Mouse (Mus musculus) layer of hippocampus, postnatal 25 days (tissue): ENCODE results near the gene Spry2. TPM values are rescaled to one million over a fixed set of nuclear protein-coding genes. Genes with fewer than 3 reads are reported as not detected.

ENCODE experiments used
- DNase-seq, 2 experiments: peaks; one replicate each; pipeline ENCODE4 v3.0.0; 2022; ENCODE audit warnings: mixed read lengths in 2 of 2, low spot score in 1 of 2; ENCODE audit errors: extremely low spot score in 1 of 2
- total RNA-seq, 2 experiments: library from RNA; stranded (reverse); gene quantifications; 2 replicates each; pipeline ENCODE4 v1.2.3; 2021

Gene Spry2
- total RNA-seq, 2 experiments from 2014 or later, result 66.5 to 78.6 TPM

DNA sequence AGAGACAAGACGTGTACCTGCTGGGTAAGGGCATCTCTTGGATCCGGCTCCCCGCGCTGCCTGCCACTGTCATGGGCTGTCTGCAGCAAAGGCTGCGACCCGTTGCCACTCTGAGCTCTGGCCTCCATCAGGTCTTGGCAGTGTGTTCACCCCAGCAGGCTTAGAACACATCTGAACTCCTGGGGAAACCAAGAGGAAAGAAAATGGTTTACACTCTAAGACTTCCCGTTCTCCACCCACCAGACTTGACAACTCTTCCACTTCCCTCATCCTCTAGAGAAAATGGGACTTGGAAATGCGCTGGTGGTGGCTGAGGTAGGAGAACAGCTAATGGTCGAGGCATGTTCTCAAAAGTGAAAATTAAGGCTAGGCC is 3.0 kb downstream of the Spry2 start:
- no peak for DNase-seq

DNA sequence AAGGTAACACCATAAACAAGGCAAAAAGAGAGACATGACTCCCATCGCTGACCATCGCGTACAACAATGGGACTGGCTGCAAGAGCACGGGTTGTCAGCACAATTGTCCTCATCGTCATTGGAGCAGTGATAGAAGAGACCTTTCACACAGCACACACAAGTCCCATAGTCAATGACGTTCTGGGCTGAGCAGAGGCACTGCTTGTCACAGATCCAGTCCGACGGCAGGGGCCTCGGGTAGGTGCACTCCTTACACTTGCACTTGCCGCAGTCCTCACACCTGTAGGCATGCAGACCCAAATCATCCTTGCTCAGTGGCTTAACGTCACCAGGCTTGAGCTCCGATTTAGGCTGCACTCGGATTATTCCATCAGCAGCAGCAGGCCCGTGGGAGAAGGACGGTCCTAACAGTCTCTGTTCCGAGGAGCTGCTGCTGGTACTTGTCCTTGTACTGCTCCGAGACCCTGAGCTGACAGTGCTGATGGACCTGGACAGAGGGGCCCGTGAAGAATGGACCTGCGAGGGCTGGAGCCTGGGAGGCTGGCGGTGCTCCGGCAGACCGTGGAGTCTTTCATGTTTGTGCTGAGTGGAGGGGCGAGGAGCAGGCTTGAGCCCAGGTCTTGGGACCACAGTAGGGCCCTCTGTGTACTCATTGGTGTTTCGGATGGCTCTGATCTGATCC is 3.5 kb downstream of the Spry2 start:
- DNase-seq, result peak; percentile 42 to 44

- DNase-seq, result no peak
Observed at GRCm38 (mm10) chr14:105890516-105891231, 5.9 kb downstream of the Spry2 start.

DNA sequence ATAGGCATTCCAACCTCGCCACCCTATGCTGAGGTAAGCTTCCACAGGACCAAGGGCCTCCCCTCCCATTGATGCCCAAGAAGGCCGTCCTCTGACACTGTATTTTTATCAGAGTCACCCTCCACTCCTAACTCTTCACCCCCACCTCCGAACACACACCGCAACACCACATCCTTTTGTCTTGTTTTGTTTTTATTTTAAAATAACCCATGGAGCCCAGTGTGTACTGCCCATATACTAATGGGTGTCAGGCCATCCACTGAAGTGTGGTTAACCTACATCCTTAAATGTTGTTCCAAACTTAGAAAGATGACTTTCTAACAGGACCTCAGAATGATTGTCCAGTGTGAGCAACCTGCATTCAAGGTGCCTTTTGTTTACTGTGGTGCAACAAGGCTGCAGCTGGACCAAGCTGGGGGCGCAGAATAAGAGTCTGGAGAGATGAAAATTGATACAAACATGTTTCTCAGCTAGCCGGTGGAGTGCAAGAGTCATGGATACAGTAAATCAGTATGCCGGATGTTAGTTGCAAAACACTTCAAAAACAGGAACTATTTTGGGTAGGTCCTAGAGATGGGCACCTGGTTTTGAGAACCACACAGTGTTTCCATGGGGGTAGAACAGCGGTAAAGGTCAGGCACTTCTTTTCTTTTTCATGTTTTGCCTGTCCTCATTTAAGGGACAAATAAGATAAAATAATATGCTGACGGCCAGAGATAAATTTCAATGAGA is 9.8 kb downstream of the Spry2 start:
- DNase-seq, result no peak

DNA sequence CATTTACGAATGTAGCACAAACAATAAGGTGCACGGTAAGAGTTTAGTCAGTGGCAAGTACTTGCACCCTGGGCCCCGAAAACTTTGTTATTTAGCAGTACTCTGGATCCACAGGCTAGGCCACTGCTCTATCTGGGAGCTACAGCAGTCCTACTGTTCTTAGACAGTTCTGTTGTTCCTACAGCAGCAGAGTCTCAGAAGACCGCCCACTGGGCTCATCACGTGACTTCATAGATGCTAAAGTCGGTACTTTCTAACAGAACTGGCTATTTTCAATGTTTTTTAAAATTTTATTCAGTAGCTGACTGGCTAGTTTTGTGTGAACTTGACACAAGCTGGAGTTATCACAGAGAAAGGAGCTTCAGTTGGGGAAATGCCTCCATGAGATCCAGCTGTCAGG is 11.4 kb downstream of the Spry2 start:
- no peak for DNase-seq

DNA sequence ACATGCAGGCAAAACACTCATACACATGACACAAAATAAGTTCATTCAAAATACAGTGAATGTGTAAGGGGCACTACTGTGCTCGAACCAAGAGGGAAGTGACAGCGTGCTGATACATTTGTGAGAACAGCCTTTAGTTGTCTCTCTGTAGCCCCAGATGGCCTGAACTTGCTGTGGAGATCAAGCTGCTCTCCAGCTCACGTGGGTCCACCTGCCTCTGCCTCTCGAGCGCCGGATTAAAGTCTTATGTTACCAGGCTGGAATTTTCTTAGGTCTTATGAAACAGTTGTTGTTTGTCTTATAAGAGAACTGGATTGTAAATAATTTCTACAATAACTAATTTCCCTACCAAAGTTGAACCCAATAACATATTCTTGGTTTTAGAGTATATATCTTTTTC is 13.4 kb downstream of the Spry2 start:
- no peak for DNase-seq

DNA sequence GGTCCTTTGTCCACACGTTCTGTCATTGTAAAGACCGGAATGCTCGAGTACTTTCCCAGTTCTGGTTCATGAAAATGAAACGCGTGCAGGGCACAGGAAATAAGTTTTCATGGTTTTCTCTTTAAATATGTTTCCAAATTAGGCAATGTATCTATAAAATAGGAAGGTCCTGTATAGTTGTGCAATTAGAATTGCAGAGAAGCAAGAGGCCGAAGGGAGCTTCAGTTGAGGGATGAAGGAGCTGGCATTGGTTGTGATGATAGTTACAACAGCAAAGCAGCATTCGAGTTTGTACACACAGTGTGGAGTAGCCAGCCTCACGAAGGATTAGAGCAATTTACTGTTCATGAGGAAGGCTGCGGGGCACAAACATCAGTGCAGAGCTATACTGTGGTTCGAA is 18.3 kb downstream of the Spry2 start:
- DNase-seq, result no peak

- DNase-seq, result no peak
Observed at GRCm38 (mm10) chr14:105876375-105876774, 20.2 kb downstream of the Spry2 start.

GRCm38 (mm10) chr14:105870370-105870936 is 26.2 kb downstream of the Spry2 start:
- no peak for DNase-seq

- DNase-seq, result no peak
Observed at GRCm38 (mm10) chr14:105865381-105865938, 31.2 kb downstream of the Spry2 start.

- no peak for DNase-seq
Observed at GRCm38 (mm10) chr14:105862199-105862598, 34.4 kb downstream of the Spry2 start.

- DNase-seq, result no peak
Observed at GRCm38 (mm10) chr14:105860920-105861319, 35.7 kb downstream of the Spry2 start.

- no peak for DNase-seq
Observed at GRCm38 (mm10) chr14:105860276-105860675, 36.3 kb downstream of the Spry2 start.

- no peak for DNase-seq
Observed at GRCm38 (mm10) chr14:105859876-105860275, 36.7 kb downstream of the Spry2 start.

DNA sequence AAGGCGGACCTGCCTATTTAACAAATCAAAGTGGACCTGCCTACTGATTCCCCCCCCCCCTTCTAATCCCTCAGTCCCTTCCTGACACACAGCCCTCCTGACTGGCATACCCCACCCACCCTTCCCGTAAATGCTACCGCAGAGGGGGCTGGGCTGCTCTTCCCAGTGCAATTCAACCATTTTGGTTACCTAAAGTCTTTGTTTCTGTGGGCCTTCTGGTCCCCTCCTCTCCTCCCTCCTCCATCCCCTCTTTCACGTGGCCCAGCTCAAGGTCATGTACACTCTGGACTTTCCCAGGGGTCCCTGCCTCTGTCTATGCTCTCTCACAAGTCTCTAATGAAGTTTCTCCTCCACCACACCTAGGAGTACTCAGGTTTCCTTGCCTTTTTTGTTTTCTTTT is 37.3 kb downstream of the Spry2 start:
- no peak for DNase-seq

DNA sequence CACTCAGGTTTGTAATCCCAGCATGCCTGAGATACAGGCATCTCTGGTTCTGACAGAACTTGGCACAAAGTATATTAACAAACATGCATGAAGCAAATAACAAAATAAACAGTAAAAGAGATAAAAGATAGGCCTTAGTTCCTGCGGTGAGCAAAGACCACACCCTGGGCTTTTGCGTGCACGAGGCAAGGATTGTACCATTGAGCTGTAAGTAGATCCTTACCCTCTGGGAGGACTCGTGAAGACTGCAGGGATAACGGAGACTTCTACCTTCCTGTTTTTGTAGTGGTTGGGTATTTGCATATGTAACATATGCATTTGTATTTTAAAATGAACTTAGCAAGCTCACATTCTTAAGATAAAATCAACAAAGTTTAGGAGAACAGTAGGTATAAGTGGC is 37.7 kb downstream of the Spry2 start:
- DNase-seq, result no peak

DNA sequence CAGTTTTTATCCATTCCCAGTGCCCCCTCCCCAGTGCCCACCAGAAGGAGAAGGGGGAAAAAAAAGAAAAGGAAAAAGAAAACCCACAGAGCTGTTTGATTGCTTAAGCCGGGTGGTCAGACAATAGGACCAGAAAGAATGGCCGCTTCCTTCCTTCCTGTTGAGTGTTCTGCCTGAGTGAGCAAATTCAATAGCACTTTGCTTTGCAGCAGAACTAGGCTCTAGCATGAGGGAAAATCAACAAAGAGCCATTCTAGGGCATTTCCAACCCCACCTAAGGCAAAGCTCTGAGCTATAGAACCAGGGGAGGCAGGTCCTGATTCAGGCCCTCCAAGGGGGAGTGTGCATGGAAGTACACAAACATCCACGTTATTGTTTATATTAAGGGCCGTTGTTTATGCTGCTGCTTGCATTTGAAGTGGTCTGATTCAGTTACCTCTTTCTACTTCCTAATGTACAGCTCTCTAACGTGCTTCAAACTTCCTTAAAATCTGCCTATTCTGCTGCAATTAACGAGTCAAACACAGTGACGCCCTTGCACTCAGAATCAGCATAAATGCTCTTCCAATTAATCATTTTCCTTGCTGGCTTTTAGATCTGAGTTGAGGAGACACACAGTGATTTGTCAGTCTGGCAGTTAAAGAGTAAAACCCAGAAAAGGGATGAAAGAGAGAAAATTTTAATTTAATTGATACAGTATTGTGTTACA is 45.1 kb downstream of the Spry2 start:
- no peak for DNase-seq
